Mouse (Mus musculus): ENCODE results near the gene Rack1.
"Not testable (repeated sequence)": the region's sequence is repeated elsewhere in the genome, so short reads cannot be mapped to it uniquely, and the experiment has no call there.

Rack1 gene

DNA sequence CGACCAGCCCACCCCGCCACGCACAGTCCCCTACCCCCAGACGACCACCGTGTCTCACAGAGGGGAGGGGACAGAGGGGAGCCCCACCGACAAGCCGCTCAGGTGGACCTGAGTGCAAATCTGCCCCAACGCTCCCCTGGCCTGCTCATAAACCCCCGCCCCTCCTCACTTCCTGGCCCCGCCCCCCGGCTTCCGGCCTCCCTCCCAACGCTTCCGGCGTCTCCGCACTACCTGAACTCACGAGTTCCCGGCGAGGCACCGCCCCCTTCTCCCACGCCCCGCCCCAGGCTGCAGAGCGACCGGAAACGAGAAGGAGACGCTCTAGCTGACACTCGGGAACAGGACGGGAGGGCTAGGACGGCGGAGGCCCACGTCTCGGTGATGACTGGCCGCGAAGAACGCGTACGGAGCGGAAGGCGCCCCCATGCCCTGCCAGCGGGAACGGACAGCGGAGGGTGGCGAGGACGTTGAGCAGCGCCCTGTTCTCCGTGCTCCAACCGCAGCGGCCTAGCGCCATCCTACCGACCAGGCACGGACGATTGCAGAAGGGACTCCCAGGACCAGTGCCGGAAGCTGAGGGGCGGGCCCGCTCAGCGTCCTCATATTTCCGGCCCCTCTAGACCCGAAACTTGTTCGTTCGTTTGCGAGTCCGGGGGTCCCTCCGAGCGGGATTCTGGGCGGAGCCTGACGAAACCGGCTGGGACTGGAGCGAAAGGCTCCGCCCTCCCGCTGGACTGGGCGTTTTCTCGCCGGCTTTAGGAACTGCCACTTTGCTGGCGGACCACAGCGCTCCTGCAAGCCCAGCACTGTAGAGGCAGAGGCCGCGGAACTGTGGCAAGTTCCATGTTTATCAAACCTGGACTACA is 16.9 kb downstream of the Rack1 start, which contains the start of gene Trim41:
Gene Trim41, minus strand, starts transcription at position 554 of the 866 bp plus-strand sequence.
- intact Hi-C loops (cut with DNase I) = no loop called here

DNA sequence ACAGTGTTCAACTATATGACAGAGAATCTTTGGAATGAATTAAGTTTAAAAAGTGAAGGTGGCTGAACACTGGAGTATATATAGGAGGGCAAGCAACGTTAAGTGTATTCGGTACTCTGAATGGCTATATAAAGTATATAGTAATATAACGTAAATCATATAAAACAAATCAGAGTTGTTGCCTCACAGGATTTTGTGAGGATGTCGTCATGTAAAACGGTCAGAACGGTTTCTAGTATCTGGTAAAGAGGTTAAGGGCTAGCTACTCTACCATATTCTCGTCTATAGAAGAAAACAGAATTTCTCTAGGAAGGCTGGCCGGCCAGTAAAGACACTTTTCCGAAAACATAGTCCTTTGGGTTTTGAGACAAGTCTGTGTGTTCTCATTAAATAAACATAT is 17.7 kb downstream of the Rack1 start:
- intact Hi-C loops (cut with DNase I) = loop anchor here (1.0 to 2.0 kb wide), 2 partner anchors 17 to 39 kb away; no protein-coding TSS in a partner anchor

DNA sequence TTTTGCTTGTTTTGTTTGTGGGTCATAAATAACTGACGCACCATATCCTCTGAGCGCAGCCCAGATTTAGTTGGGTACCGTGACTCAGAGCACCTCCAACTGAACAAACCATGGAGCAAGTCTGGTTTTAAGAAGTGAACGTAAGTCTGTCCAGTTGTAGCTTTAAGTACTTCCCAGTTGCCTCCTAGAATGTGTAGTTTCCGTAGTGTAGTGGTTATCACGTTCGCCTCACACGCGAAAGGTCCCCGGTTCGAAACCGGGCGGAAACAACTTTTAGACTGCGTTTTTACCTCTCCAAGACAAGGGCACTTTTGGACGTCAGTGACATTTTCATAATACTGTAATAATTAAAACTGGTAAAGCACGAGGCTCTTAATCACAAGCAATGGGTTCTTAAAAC is 18.2 kb downstream of the Rack1 start:
- intact Hi-C loops (cut with DNase I) = loop anchor here (1.0 to 2.0 kb wide), 2 partner anchors 16 to 38 kb away; no protein-coding TSS in a partner anchor

- intact Hi-C loops (cut with DNase I) = loop anchor here (2.0 kb wide), 1 partner anchor 15 kb away; no protein-coding TSS in a partner anchor
Measured at GRCm38 (mm10) chr11:48819614-48820307, 19.6 kb downstream of the Rack1 start.

- intact Hi-C loops (cut with DNase I) = no loop called here
Measured at GRCm38 (mm10) chr11:48820308-48820674, 20.2 kb downstream of the Rack1 start.

DNA sequence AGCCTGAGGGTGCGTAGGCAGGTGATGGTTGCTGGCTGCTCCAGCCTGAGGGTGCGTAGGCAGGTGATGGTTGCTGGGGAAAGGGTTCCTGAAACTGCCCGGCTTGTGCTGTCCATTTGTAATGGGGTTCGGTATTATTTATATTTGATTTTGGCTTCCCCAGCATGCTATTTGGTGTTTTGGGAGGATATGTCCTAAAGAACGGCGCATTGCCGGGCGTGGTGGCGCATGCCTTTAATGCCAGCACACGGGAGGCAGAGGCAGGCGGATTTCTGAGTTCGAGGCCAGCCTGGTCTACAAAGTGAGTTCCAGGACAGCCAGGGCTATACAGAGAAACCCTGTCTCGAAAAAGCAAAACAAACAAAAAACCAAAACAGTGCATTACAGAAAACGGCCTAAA is 21.2 kb downstream of the Rack1 start:
- intact Hi-C loops (cut with DNase I) = not testable (repeated sequence)

DNA sequence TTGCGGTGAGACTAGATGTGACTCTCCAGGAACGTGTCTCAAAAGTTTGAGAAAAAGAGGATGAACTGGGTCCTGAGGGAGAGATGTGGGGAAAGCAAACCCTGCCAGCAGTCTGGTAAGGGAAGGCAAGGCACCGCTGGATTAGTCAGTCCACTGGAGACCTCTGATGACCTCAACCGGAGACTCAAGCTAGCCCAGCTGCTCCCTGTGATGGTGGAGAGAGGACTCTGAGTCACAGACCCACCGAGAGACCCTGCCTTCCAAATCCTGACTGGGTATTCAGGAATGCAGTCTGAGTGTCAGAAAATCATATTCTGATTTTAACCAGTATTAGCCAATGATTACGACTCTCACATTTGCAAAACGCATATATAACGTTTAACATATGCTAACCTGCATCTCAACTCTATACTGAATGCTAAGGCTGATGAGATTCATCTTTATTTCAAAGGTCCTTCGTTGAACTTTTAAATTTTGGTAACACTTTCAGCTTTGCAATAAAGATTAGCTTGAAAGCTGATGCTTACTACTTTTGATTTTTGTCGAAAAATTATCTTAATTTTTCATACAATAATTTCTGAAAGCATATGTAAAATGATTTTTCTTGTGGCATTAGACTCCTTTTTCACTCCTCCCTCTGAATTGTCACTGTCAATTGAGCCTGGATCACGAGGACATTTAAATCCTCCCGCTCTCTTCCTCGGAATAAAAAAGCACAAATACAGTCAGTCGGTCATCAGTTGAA is 22.8 kb downstream of the Rack1 start:
- intact Hi-C loops (cut with DNase I) = no loop called here

GRCm38 (mm10) chr11:48823536-48823972 is 23.4 kb downstream of the Rack1 start:
- intact Hi-C loops (cut with DNase I) = no loop called here

DNA sequence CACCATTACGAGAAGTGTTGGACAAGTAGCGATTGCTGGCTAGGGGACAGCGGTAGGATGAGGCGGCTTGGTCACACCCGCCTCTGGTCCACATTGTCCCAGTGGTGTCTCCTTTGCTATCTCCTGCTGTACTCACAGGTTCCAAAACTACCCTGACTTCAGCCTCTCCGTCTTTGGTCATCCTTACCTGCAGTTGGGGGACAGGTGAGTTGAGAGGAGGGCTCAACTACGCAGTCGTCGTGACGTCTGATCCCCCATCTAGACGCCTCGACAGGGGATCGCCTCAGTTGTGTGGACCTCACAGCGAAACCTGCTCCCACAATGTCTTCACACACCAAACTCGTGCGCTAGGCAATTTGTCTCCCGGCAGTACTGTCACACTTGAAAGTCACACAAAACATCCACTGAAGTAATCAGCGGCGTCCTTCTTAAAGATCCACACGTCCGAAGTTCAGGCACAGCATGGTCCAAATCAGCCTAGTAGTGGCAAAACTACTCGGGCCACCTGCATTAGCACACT is 24.2 kb downstream of the Rack1 start:
- intact Hi-C loops (cut with DNase I) = no loop called here

GRCm38 (mm10) chr11:48825979-48826751 is 26.0 kb downstream of the Rack1 start, which contains the start of the genes Trim7 and Gm12184:
Gene Trim7 (plus strand): TSS chr11:48826140.
Gene Gm12184 (minus strand): TSS chr11:48826655.
- intact Hi-C loops (cut with DNase I) = not testable (repeated sequence)

GRCm38 (mm10) chr11:48826752-48827096 is 26.6 kb downstream of the Rack1 start:
- intact Hi-C loops (cut with DNase I) = no loop called here

- intact Hi-C loops (cut with DNase I) = no loop called here
Measured at GRCm38 (mm10) chr11:48827926-48828325, 27.8 kb downstream of the Rack1 start.

DNA sequence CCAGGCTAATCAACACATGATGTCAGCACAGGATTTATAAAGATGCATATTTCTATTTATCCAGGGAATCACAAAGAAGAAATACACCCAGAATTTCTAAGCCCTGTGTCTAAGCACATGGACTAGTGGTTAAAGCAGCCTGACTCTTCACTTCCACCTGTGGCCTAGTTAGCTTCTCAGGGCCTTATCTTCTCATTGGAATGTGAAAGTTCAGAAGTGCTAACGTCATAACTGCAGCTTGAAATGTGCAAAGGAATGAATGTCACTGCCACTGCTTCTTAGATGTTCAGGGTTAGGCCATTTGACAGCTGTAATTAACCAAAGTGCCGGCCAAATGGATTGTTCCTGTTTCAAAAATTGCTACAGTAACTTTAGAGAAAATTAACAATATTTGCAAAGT is 30.1 kb downstream of the Rack1 start:
- intact Hi-C loops (cut with DNase I) = no loop called here

DNA sequence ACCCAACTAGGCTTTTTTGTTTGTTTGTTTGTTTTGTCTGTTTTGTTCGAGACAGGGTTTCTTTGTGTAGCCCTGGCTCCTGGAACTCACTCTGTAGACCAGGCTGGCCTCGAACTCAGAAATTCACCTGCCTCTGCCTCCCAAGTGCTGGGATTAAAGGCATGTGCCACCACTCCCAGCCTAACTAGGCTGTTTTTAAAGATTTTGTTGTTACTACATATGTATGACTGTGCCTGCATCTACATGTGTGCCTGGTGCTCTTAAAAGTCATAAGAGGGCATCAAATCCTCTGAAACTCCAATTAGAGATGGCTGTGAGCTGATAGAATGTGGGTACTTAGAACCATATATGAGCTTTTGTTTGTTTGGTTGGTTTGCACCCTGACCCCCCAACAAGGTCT is 31.1 kb downstream of the Rack1 start:
- intact Hi-C loops (cut with DNase I) = no loop called here

DNA sequence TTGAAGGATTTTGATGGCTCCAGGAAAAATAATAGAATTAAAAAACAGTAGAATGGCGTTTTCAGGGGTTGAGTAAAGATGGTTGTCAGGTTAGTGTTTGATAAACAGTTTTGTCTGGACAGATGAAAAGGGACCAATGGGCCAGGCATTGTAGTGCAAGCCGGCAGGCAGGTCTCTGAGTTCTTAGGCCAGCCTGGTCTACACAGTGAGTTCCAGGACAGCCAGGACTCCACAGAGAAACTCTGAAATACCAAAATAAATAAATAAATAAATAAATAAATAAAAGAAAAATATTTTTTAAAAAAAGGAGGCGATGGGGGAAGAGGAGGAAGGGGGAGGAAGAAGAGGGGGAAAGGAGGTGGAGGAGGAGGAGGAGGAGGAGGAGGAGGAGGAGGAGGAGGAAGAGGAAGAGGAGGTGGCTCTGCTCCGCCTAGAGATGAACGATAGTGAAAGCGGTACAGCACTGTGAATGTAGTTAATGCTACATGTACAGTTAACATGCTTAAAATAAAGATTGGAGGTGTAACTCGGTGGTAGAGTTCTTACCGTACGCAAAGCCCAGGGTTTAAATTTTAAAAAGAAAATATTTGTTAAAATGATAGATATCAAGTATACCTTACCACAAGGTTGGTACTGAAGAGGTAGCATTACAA is 33.1 kb downstream of the Rack1 start:
- intact Hi-C loops (cut with DNase I) = no loop called here

GRCm38 (mm10) chr11:48833731-48834639 is 33.9 kb downstream of the Rack1 start:
- intact Hi-C loops (cut with DNase I) = loop anchor here (1.0 to 2.0 kb wide), 2 partner anchors 15 to 22 kb away; no protein-coding TSS in a partner anchor

DNA sequence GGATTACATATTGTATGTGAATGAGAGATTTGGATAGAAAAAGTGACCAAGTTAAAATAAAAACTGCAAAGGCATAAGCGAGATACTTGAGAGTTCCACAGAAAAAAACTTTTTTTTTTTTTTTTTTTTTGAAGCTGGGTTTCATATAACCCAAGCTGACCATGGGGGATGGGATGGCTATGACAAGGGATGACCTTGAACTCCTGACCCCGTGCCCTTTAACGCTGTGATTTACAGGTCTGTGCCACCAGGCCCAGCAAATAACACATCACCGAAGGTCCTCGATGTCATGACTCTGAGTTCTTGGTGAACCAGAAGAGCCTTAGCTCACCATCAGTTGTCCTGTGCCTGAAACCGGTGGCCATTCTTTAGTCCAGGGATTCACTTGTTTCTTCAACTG is 35.8 kb downstream of the Rack1 start:
- intact Hi-C loops (cut with DNase I) = loop anchor here (2.0 kb wide), 1 partner anchor 17 kb away; no protein-coding TSS in a partner anchor

DNA sequence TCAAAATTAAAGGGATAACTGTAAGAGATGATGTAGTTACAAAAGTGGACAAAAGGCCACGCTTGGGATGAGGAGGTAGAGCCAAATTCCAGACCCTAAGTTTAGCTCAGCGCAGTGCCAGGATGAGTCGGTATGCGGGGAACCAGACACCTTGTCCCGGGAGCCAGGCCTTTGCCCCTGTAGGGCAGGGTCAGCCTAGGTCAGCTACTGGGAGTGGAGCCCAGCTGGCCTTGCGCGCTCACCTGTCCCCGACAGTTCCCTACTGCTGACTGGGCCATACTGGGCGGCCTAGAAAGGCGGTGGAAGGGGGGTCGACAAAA is 36.8 kb downstream of the Rack1 start:
- intact Hi-C loops (cut with DNase I) = no loop called here
